Mouse (Mus musculus) ES-Bruce4 (cell line): ENCODE data around the gene Fcgr4.
"Not testable (repeated sequence)": the region's sequence is repeated elsewhere in the genome, so short reads cannot be mapped to it uniquely, and the experiment has no call there.

Experiments used
- CTCF ChIP-seq: IDR thresholded peaks from one replicate; pipeline ENCODE4 v1.8.1; 2011; ENCODE audit warnings: low read depth, low read length
- POLR2A ChIP-seq: IDR thresholded peaks from one replicate; pipeline ENCODE4 v1.8.1; 2011; ENCODE audit warnings: low read length; ENCODE audit not compliant: insufficient read depth

GRCm38 (mm10) chr1:171077192-171077591, 58.5 kb downstream of the Fcgr4 start:
- TF ChIP-seq CTCF, POLR2A: not testable (repeated sequence)
